Mouse (Mus musculus) ES-Bruce4 (cell line): ENCODE data around the gene Sema5a.

ENCODE experiments used
- CTCF ChIP-seq: IDR thresholded peaks from one replicate; pipeline ENCODE4 v1.8.1; 2011; ENCODE audit warnings: low read depth, low read length
- EP300 ChIP-seq: IDR thresholded peaks from 2 replicates; pipeline ENCODE4 v1.6.1; 2011; ENCODE audit warnings: low read depth, low read length; ENCODE audit not compliant: insufficient read depth
- POLR2A ChIP-seq: IDR thresholded peaks from one replicate; pipeline ENCODE4 v1.8.1; 2011; ENCODE audit warnings: low read length; ENCODE audit not compliant: insufficient read depth

DNA sequence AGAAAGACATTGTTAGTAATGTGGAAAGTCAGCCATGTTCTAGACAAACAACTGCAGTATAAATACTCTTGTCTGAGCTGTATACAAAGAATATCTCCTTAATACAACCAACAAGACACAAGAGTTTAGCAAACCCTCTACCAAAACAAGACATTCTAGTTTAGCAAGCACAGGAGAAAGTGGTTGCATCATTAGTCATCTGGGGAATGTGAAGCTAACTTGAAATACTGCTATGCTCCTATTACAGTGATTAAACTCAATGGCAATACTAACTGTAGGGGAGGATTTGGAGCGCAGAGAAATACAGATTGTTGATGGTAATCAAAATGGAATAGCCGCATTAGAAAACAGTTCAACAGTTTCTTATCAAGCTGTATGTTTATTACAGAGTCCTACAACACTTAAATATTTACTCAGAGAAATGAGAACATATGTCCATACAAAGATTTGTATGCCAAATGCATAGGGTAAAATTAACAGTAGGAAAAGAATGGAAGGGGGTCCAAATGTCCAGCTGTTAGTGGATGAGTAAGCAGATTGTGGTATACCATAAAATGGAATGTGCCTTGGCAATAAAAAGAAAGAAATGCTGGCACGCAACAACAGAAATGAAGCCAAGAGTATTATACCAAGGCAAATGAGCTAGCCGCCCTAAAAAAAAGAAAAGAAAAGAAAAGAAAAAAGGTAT, 472.8 kb downstream of the Sema5a start:
- TF ChIP-seq POLR2A, result no peak
- TF ChIP-seq EP300, result no peak
- no peak for TF ChIP-seq CTCF
